Comparison of ENCODE assay signal across 11 mouse cellular contexts in genomic region chr2:130491162-130491561, GRCm38 (mm10). TPM values are rescaled to one million over a fixed set of nuclear protein-coding genes. Genes with fewer than 3 reads are reported as not detected.
DNase-seq lines count a peak whose midpoint lies in the region; ATAC-seq and TF ChIP-seq lines count a peak whose summit lies in the region.
"Had no signal": no experiment of that assay in that cellular context is flagged by ENCODE, and none has a peak within 500 bp of the region (broad histone marks: within the 10 kb centered on the region; RNA-seq: fewer than 3 reads in every experiment).

No protein-coding gene starts in this region.

- peaks cover 6% of the 10 kb centered on the region; the same call in 1 of the 2 replicates for H3K9me3 ChIP-seq in embryonic facial prominence, embryonic 14.5 days (ENCODE audit: control insufficient read depth, low read length)
- H3K9me3 ChIP-seq in hindbrain, embryonic 15.5 days, result no peaks in the 10 kb centered on the region

- intact Hi-C loops in heart, adult 2 months (cut with DNase I), result no loop called here
- intact Hi-C loops in heart, postnatal 36 days (cut with DNase I), result no loop called here

- H3K9ac ChIP-seq in heart, adult 2 months (ENCODE audit: low read depth, low read length), result no peak overlapping the region
- no peak overlapping the region for H3K9ac ChIP-seq in embryonic facial prominence, embryonic 14.5 days (ENCODE audit: low read depth, low read length)
- no peak overlapping the region for H3K9ac ChIP-seq in hindbrain, embryonic 15.5 days

- TF ChIP-seq CTCF in heart, adult 2 months (IDR thresholded peaks at IDR 0.05), result no peak

- H3K27ac ChIP-seq in heart, adult 2 months, result peak overlapping the region; percentile 4; the same call in 1 of the 2 replicates
- no peak overlapping the region; the same call in 1 of the 2 replicates for H3K27ac ChIP-seq in embryonic facial prominence, embryonic 14.5 days (replicated peaks; ENCODE audit: low read depth, low read length)
- H3K27ac ChIP-seq in hindbrain, embryonic 15.5 days (replicated peaks), result peak overlapping the region; percentile 76

- no peak for DNase-seq in heart, adult 2 months
- DNase-seq in heart, postnatal 36 days, result no peak
- no peak for DNase-seq in embryonic facial prominence, embryonic 14.5 days (ENCODE audit: low spot score)
- DNase-seq in neural tube, embryonic 10.5 days (ENCODE audit: extremely low spot score, low spot score), result peak; percentile 23
- no peak for DNase-seq in spleen, postnatal 10 days (ENCODE audit: low spot score in 2 of 2)
- no peak for DNase-seq in urinary bladder, adult 18-20 months (ENCODE audit: low spot score in 2 of 2)
- no peak for DNase-seq in layer of hippocampus, postnatal 10 days (ENCODE audit: low spot score in 2 of 2)
- DNase-seq: adrenal gland, postnatal 14 days had no signal

- WGBS in heart, adult 2 months, result 48% methylated on average over 4 of the region's 4 CpGs
- WGBS in embryonic facial prominence, embryonic 14.5 days, result 59% methylated on average over 4 of the region's 4 CpGs
- WGBS in hindbrain, embryonic 15.5 days, result 11% methylated on average over 4 of the region's 4 CpGs

- peak; percentile 41; the same call in 1 of the 2 replicates for ATAC-seq in embryonic facial prominence, embryonic 14.5 days (ENCODE audit: low read depth)
- ATAC-seq in hindbrain, embryonic 15.5 days (ENCODE audit: low FRiP score, low read depth), result no peak

- peaks cover 6% of the 10 kb centered on the region for H3K79me2 ChIP-seq in heart, adult 2 months (replicated peaks; ENCODE audit: control insufficient read depth, insufficient read depth, low read length)

- no peak for TF ChIP-seq POLR2A in heart, adult 2 months (IDR thresholded peaks at IDR 0.05; ENCODE audit: insufficient read depth, low read depth, low read length)

- H3K27me3 ChIP-seq in heart, adult 2 months (ENCODE audit: control insufficient read depth, insufficient read depth, low read length), result no peaks in the 10 kb centered on the region
- H3K27me3 ChIP-seq in embryonic facial prominence, embryonic 14.5 days (replicated peaks; ENCODE audit: control insufficient read depth, insufficient read depth, low read length), result no peaks in the 10 kb centered on the region
- no peaks in the 10 kb centered on the region for H3K27me3 ChIP-seq in hindbrain, embryonic 15.5 days
- H3K27me3 ChIP-seq: megakaryocyte, embryonic 14.5 days had no signal

- H3K36me3 ChIP-seq in heart, adult 2 months (ENCODE audit: control insufficient read depth, insufficient read depth, low read length), result peaks cover 2% of the 10 kb centered on the region; the same call in 1 of the 2 replicates
- no peaks in the 10 kb centered on the region; the same call in 1 of the 2 replicates for H3K36me3 ChIP-seq in embryonic facial prominence, embryonic 14.5 days (ENCODE audit: control insufficient read depth, insufficient read depth, low read length)
- no peaks in the 10 kb centered on the region for H3K36me3 ChIP-seq in hindbrain, embryonic 15.5 days

- TF ChIP-seq EP300 in heart, adult 2 months (IDR thresholded peaks at IDR 0.05; ENCODE audit: insufficient read depth, low read depth, low read length), result no peak

- H3K4me1 ChIP-seq in heart, adult 2 months (ENCODE audit: control insufficient read depth, insufficient read depth, low read length), result peaks cover 9% of the 10 kb centered on the region
- no peaks in the 10 kb centered on the region for H3K4me1 ChIP-seq in embryonic facial prominence, embryonic 14.5 days (ENCODE audit: control insufficient read depth, insufficient read depth, low read length)
- H3K4me1 ChIP-seq in hindbrain, embryonic 15.5 days (replicated peaks), result peaks cover 20% of the 10 kb centered on the region

- H3K4me3 ChIP-seq in heart, adult 2 months, result no peak overlapping the region
- no peak overlapping the region for H3K4me3 ChIP-seq in embryonic facial prominence, embryonic 14.5 days (ENCODE audit: low read depth, low read length)
- no peak overlapping the region for H3K4me3 ChIP-seq in hindbrain, embryonic 15.5 days
- H3K4me3 ChIP-seq: megakaryocyte, embryonic 14.5 days had no signal

- no peak overlapping the region for H3K4me2 ChIP-seq in embryonic facial prominence, embryonic 14.5 days (ENCODE audit: low read depth, low read length)
- no peak overlapping the region for H3K4me2 ChIP-seq in hindbrain, embryonic 15.5 days
- H3K4me2 ChIP-seq: liver, embryonic 11.5 days had no signal

RNA-seq across cellular contexts. Expression of gene Ptpra, which starts 41.1 kb away (rescaled TPM):
- total RNA-seq in heart, adult 2 months (2021), result 10 to 100 TPM; 44.0 to 46.0 TPM
- polyA plus RNA-seq in heart, adult 2 months (2012; rRNA removed), result 27.8 and 37.0 TPM in 2 replicates
- 10 to 100 TPM; 48.6 to 49.0 TPM for total RNA-seq in heart, postnatal 36 days (2021)
- polyA plus RNA-seq in embryonic facial prominence, embryonic 14.5 days (2014; fragmentation: Nextera tagmentation; extraction: Ambion mirVana), result 111 and 115 TPM in 2 replicates
- 133 and 145 TPM in 2 replicates for polyA plus RNA-seq in hindbrain, embryonic 15.5 days (2015; fragmentation: Nextera tagmentation; extraction: Ambion mirVana)
- 100 to 1,000 TPM; 283 to 297 TPM for total RNA-seq in layer of hippocampus, postnatal 10 days (2021)

Comparison
In these comparisons a context has a peak if more than half of its experiments do, and no peak if none do; other contexts are left out.
1. RNA of gene Ptpra, which starts 41.1 kb away (total RNA-seq): 283 to 297 TPM in layer of hippocampus, postnatal 10 days; 48.6 to 49.0 TPM in heart, postnatal 36 days and 44.0 to 46.0 TPM in heart, adult 2 months; every median in the first group is over 4 times any median in the second.